Mouse (Mus musculus) forebrain, embryonic 11.5 days (tissue): ENCODE measurements around the gene Galk1. TPM values are rescaled to one million over a fixed set of nuclear protein-coding genes. Genes with fewer than 3 reads are reported as not detected.

Source experiments
- ATAC-seq: fragments of 200-750 bp; cut with Nextera tagmentation; replicated peaks from 2 replicates; pipeline ENCODE4 v1.8.0; 2017; ENCODE audit warnings: moderate TSS enrichment; ENCODE audit not compliant: low FRiP score
- DNase-seq: peaks from one replicate; pipeline ENCODE4 v3.0.0-alpha.2; 2017; ENCODE audit warnings: low spot score
- H3K27ac ChIP-seq: fragments of 300-500 bp; sonication (generic); 2 replicates; pipeline ENCODE4 v1.5.1; 2014; ENCODE audit warnings: low read depth, low read length
- H3K27me3 ChIP-seq: fragments of 300-500 bp; sonication (generic); 2 replicates; pipeline ENCODE4 v1.6.1; 2014; ENCODE audit warnings: mild to moderate bottlenecking, low read length, mixed read lengths; ENCODE audit not compliant: control insufficient read depth, insufficient read depth
- H3K36me3 ChIP-seq: fragments of 300-500 bp; sonication (generic); 2 replicates; pipeline ENCODE4 v1.6.1; 2014; ENCODE audit warnings: mild to moderate bottlenecking, low read length, moderate library complexity, mixed read lengths; ENCODE audit not compliant: control insufficient read depth, insufficient read depth
- H3K4me1 ChIP-seq: fragments of 300-500 bp; sonication (generic); replicated peaks from 2 replicates; pipeline ENCODE4 v1.6.1; 2014; ENCODE audit warnings: low read length, mixed read lengths; ENCODE audit not compliant: control insufficient read depth, insufficient read depth
- H3K4me2 ChIP-seq: fragments of 300-500 bp; sonication (generic); 2 replicates; pipeline ENCODE4 v1.6.1; 2014; ENCODE audit warnings: low read depth, mild to moderate bottlenecking, low read length, moderate library complexity, mixed read lengths; ENCODE audit not compliant: severe bottlenecking
- H3K4me3 ChIP-seq: fragments of 300-500 bp; sonication (generic); 2 replicates; pipeline ENCODE4 v1.5.1; 2014; ENCODE audit warnings: low read depth, low read length
- H3K9ac ChIP-seq: fragments of 300-500 bp; sonication (generic); 2 replicates; pipeline ENCODE4 v1.6.1; 2014; ENCODE audit warnings: low read length
- H3K9me3 ChIP-seq: fragments of 300-500 bp; sonication (generic); 2 replicates; pipeline ENCODE4 v1.6.1; 2016; ENCODE audit warnings: low read length, mixed read lengths; ENCODE audit not compliant: control insufficient read depth
- WGBS: fragments of 180-500 bp; shearing (Covaris S2); extraction: QIAGEN DNeasy Blood & Tissue Kit; methylation state at CpG from one replicate; pipeline ENCODE4 v1.1.7; 2014; 5-methylcytosine and 5-hydroxymethylcytosine counted together
- polyA plus RNA-seq: library from polyadenylated mRNA; unstranded; fragments of >200 nt; fragmentation: Nextera tagmentation; extraction: Ambion mirVana; gene quantifications from 2 replicates; pipeline ENCODE4 v1.2.1, GENCODE M21; 2014

Gene Galk1
- polyA plus RNA-seq, 1 experiment from 2014 or later: 142 TPM

GRCm38 (mm10) chr11:116002894-116003293, 9.6 kb downstream of the Galk1 start:
- WGBS: 87% methylated on average over 3 of the region's 3 CpGs
- no peak for ATAC-seq

DNA sequence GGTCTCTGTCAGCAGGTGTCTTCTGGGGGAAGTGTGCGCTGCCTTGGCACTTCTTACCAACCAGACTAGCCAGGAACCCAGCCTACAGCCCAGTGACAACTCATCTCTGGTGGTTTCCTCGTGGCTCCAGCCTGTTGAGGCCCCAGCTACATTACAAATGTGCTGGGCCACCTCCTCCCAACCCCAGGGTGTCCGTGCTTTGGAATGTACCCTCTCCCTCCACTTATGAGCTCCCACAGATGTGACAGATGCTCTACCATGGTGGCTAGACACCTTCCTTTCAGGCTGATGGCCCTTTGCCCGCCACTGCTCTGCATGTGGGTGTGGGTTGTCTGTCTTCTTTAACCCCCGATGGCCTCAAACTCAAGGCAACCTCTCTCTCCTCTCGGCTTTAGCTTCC, 10.8 kb downstream of the Galk1 start:
- 74% methylated on average over 6 of the region's 6 CpGs for WGBS
- no peaks in the 10 kb centered on the region for H3K9me3 ChIP-seq
- ATAC-seq (no peak), DNase-seq (no peak)
- H3K9ac ChIP-seq: no peak overlapping the region
- peaks cover 25% of the 10 kb centered on the region for H3K4me1 ChIP-seq
- H3K4me2 ChIP-seq: no peak overlapping the region
- no peak overlapping the region for H3K27ac ChIP-seq
- no peaks in the 10 kb centered on the region for H3K36me3 ChIP-seq
- H3K4me3 ChIP-seq: no peak overlapping the region
- H3K27me3 ChIP-seq: no peaks in the 10 kb centered on the region

More at GRCm38 (mm10) chr11:116002894-116003293, 9.6 kb downstream of the Galk1 start:
- H3K9ac ChIP-seq: no peak overlapping the region
- no peaks in the 10 kb centered on the region for H3K36me3 ChIP-seq
- no peak overlapping the region for H3K27ac ChIP-seq
- no peaks in the 10 kb centered on the region for H3K9me3 ChIP-seq
- no peaks in the 10 kb centered on the region for H3K27me3 ChIP-seq
- H3K4me3 ChIP-seq: no peak overlapping the region
- DNase-seq: no peak
- peaks cover 25% of the 10 kb centered on the region for H3K4me1 ChIP-seq
- no peak overlapping the region for H3K4me2 ChIP-seq

DNA sequence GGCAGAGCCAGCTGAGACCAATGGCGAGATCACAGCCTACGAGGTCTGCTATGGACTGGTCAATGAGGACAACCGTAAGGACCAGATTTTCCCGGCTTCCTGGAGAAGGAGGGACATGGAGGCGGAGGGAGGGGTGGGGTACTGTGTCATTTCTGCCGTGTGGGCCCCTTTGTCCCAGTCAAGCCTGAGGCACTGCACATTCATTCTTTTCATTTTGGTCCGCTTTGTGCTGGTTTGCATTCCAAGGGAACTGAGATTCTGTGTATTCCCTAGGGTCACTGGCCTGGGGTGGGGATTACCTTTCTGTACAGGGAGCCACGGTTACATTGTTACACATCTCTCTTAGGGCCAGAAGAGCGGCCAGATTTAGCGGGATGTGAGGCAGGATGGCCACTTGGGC, 11.9 kb downstream of the Galk1 start:
- Histone ChIP-seq H3K27me3 (no peaks in the 10 kb centered on the region), H3K36me3 (no peaks in the 10 kb centered on the region), H3K4me3 (no peak overlapping the region), H3K4me1 (peaks cover 21% of the 10 kb centered on the region), H3K27ac (no peak overlapping the region), H3K4me2 (no peak overlapping the region), H3K9ac (peak overlapping the region; percentile 23), H3K9me3 (no peaks in the 10 kb centered on the region)
- 23% methylated on average over 10 of the region's 10 CpGs for WGBS
- DNase-seq: no peak
- ATAC-seq: no peak

GRCm38 (mm10) chr11:115999538-116000143, 12.9 kb downstream of the Galk1 start:
- Histone ChIP-seq H3K9ac (no peak overlapping the region), H3K27ac (no peak overlapping the region), H3K27me3 (no peaks in the 10 kb centered on the region), H3K4me3 (no peak overlapping the region), H3K9me3 (no peaks in the 10 kb centered on the region), H3K36me3 (no peaks in the 10 kb centered on the region), H3K4me2 (no peak overlapping the region), H3K4me1 (peaks cover 14% of the 10 kb centered on the region; the same call in 1 of the 2 replicates)
- WGBS: 21% methylated on average over 14 of the region's 14 CpGs
- DNase-seq (peak; percentile 84), ATAC-seq (0 out of 2 replicates have a peak, but pooled peaks have one; percentile 44)

- no peak for ATAC-seq
- H3K9ac ChIP-seq: no peak overlapping the region
- H3K4me1 ChIP-seq: peaks cover 12% of the 10 kb centered on the region; the same call in 1 of the 2 replicates
- no peak overlapping the region for H3K4me3 ChIP-seq
- H3K27me3 ChIP-seq: no peaks in the 10 kb centered on the region
- H3K36me3 ChIP-seq: no peaks in the 10 kb centered on the region
- WGBS: 88% methylated on average over 7 of the region's 7 CpGs
- DNase-seq: no peak
- H3K4me2 ChIP-seq: no peak overlapping the region
- no peaks in the 10 kb centered on the region for H3K9me3 ChIP-seq
- H3K27ac ChIP-seq: no peak overlapping the region
These were observed 13.5 kb downstream of the Galk1 start for GRCm38 (mm10) chr11:115999027-115999426.

GRCm38 (mm10) chr11:115997662-115998061, 14.9 kb downstream of the Galk1 start:
- no peaks in the 10 kb centered on the region for H3K27me3 ChIP-seq
- H3K36me3 ChIP-seq: no peaks in the 10 kb centered on the region
- H3K9me3 ChIP-seq: no peaks in the 10 kb centered on the region
- no peak overlapping the region for H3K4me3 ChIP-seq
- WGBS: 72% methylated on average over 5 of the region's 5 CpGs
- no peak overlapping the region for H3K9ac ChIP-seq
- H3K27ac ChIP-seq: no peak overlapping the region
- no peak for ATAC-seq
- no peak overlapping the region for H3K4me2 ChIP-seq
- peaks cover 12% of the 10 kb centered on the region; the same call in 1 of the 2 replicates for H3K4me1 ChIP-seq
- DNase-seq: no peak

DNA sequence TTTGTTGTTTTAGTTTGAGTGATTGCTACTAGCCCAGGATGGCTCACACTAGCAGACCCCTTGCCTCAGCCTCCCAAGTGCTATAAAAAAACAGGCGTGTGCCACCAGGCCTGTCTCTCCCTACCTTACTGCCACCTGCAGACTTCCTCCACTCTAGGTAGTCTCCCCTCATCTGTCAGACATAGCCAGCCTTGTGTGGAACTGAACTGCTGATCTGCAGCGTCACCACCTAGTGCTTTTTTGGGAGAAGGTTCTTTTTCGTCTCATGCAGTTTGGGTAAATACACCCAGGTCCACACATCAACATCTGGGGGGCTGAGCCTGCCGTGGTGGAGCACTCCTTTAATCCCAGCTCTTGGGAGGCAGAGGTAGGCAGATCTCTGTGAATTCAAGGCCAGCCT, 15.5 kb downstream of the Galk1 start:
- Histone ChIP-seq H3K9ac (no peak overlapping the region), H3K27me3 (no peaks in the 10 kb centered on the region), H3K4me3 (no peak overlapping the region), H3K36me3 (no peaks in the 10 kb centered on the region), H3K4me2 (no peak overlapping the region), H3K27ac (no peak overlapping the region), H3K9me3 (no peaks in the 10 kb centered on the region), H3K4me1 (peaks cover 12% of the 10 kb centered on the region; the same call in 1 of the 2 replicates)
- DNase-seq (no peak), ATAC-seq (no peak)
- 81% methylated on average over 4 of the region's 4 CpGs for WGBS

DNA sequence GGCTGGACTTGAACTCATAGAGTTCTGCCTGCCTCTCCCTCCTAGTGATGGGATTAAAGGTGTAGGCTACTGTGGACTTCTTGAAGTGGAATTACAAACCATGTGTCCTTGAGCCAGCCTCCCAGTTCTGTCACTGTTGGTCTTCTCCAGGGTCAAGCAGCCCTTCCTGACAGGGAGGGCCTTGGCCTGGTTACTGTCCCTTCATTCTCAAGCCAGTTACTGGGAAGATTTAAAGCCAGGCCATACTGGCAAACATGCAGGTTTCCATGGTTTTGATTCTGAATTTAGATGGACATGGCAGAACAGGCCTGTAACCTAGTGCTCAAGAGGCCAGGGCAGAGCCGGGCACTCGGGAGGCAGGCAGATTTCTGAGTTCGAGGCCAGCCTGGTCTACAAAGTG, 17.3 kb downstream of the Galk1 start:
- ATAC-seq: no peak
- 91% methylated on average over 3 of the region's 3 CpGs for WGBS

GRCm38 (mm10) chr11:115992098-115992497, 20.4 kb downstream of the Galk1 start:
- H3K4me3 ChIP-seq: no peak overlapping the region
- no peaks in the 10 kb centered on the region for H3K9me3 ChIP-seq
- ATAC-seq (no peak), DNase-seq (no peak)
- H3K4me1 ChIP-seq: no peaks in the 10 kb centered on the region
- 74% methylated on average over 4 of the region's 4 CpGs for WGBS
- no peak overlapping the region for H3K9ac ChIP-seq
- no peaks in the 10 kb centered on the region for H3K36me3 ChIP-seq
- H3K4me2 ChIP-seq: no peak overlapping the region
- no peaks in the 10 kb centered on the region for H3K27me3 ChIP-seq
- no peak overlapping the region for H3K27ac ChIP-seq

More for the DNA sequence above, 17.3 kb downstream of the Galk1 start:
- DNase-seq: no peak
- H3K9ac ChIP-seq: no peak overlapping the region
- H3K9me3 ChIP-seq: no peaks in the 10 kb centered on the region
- H3K36me3 ChIP-seq: no peaks in the 10 kb centered on the region
- H3K4me2 ChIP-seq: no peak overlapping the region
- no peak overlapping the region for H3K4me3 ChIP-seq
- H3K27ac ChIP-seq: no peak overlapping the region
- H3K4me1 ChIP-seq: peaks cover 4% of the 10 kb centered on the region; the same call in 1 of the 2 replicates
- no peaks in the 10 kb centered on the region for H3K27me3 ChIP-seq
